Mouse (Mus musculus) gastrocnemius, adult 2 months (tissue): ENCODE results near the gene Ptk7. TPM values are rescaled to one million over a fixed set of nuclear protein-coding genes. Genes with fewer than 3 reads are reported as not detected.
A peak's percentile ranks its signal among the peaks of the same experiment; 100 is the strongest.

Experiments used
- DNase-seq: peaks from one replicate; pipeline ENCODE4 v3.0.0; 2022
- H3K27ac ChIP-seq: fragments of 200-600 bp; 2 replicates; pipeline ENCODE4 v1.8.1; 2022; ENCODE audit warnings: mild to moderate bottlenecking
- H3K4me3 ChIP-seq: fragments of 200-600 bp; 2 replicates; pipeline ENCODE4 v1.8.1; 2022; ENCODE audit warnings: mild to moderate bottlenecking, moderate library complexity
- CTCF ChIP-seq: fragments of 200-600 bp; IDR thresholded peaks from 2 replicates; pipeline ENCODE4 v1.8.1; 2022; ENCODE audit warnings: antibody characterized with exemption, mild to moderate bottlenecking, moderate library complexity
- intact Hi-C: fragments of 180-260 bp; cut with DNase I; formaldehyde crosslinking; loops from one replicate; pipeline ENCODE4 v1.15.1; 2025
- long read RNA-seq, 2 experiments: library from polyadenylated mRNA; stranded (forward); transcript quantifications; one replicate each; pipeline ENCODE4 v2.0.0; 2021
- total RNA-seq, 2 experiments: library from RNA; stranded (reverse); gene quantifications; 2 replicates each; pipeline ENCODE4 v1.2.3; 2021

The Ptk7 gene
- total RNA-seq, result under 1 TPM; 0.28 to 0.78 TPM
- long read RNA-seq, experiment 1, result 0 reads
- long read RNA-seq, experiment 2, result 0 reads

DNA sequence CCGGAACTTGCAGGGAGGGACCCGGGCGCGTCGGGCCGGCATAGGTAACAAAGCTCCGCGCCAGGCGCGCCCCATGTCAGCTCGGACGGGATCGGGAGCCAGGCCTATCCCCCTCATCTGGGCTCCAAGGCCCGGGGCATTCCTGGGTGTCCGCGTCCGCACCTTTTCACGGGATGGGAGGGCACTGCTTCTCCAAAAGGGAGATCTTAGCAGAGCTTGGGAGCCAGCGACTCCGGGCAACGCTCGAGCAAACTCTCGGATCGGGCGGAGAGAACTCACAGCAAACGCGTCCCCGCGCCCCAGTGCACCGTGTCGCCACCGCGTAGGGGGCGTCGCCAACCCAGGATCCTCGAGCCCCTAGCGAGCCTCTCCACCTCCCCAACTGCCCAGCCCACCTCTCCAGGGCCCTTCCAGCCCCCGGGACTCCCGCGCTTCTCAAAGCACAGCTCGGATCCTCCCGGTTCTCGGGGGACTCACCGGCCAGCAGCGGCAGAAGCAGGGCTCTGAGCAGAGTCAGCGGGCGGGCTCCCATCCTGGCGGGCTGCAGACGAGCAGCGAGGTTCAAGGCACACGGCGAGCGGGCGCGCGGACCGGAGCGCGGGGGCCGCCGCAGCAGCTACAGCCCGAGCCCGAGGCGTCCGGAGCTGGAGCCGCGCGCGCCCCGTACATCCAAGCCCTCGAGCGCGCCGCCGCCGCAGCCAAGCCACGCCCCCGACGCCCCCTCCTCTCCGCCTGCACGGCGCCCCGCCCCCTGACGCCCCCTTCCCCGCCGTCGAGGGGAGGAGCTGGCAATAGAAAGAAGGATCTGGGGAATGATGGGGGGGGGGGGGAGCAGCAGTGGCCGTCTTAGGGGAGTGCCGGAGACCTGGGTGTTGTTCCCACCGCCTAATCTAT lies at the start of gene Ptk7:
TSS of gene Ptk7 (minus strand) at position 714 of the 894 bp plus-strand sequence.
- Histone ChIP-seq H3K27ac (peak within 1 kb of the TSS; percentile 63), H3K4me3 (peak within 1 kb of the TSS; percentile 83)
- peak; percentile 55 for DNase-seq
- no peak for TF ChIP-seq CTCF
- intact Hi-C loops, result no loop called here

DNA sequence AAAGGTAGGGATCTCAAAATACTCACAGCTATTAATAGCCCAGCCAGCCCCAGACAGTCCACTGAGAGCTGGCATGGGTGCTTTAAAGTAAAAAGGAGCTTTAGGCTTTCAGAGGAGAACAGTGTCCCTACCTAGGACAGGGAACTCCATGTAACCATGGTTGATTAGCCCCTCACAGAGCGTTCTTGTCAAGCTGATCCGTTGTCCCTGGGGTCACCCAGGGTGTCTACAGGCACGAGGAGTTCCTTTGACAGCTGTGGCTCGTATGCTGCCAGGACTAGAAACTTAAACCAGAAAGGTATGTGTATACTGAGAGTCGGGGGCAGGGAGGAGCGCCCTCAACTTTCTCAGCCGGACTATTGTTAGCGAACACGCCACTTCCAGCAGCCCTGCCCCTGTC lies 49.6 kb upstream of the Ptk7 start:
- intact Hi-C loops, result no loop called here
- no peak for TF ChIP-seq CTCF

DNA sequence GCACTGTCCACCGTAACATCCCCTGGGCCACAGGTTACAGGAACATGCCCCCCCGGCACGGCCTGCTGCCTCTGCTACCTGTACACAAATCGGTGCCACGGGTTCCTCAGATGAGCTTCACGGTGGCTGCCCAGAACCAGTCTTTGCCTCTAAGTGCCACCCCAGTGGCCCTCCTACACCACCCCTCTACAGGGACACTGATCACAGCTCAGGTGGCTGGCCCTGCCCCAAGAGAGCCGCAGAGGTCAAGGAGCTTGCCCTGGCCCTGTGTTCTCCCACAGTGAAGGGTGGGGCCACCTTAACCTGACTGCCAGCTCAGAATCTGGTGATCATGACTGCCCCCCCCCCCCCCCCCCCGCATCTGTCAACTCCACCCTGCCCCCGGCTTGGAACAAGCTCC lies 49.1 kb upstream of the Ptk7 start, which contains the start of gene Mea1:
TSS of gene Mea1 (plus strand) at position 378 of the 400 bp plus-strand sequence.
- intact Hi-C loops, result no loop called here
- Histone ChIP-seq H3K4me3 (peak within 1 kb of the TSS; percentile 77), H3K27ac (peak within 1 kb of the TSS; percentile 96)
- peak; percentile 86 for DNase-seq
- TF ChIP-seq CTCF, result no peak

More for the DNA sequence above, 49.6 kb upstream of the Ptk7 start:
- peak overlapping the region; percentile 77 for H3K4me3 ChIP-seq
- peak overlapping the region; percentile 96 for H3K27ac ChIP-seq
- peak; percentile 69 for DNase-seq

GRCm38 (mm10) chr17:46674530-46675283 lies 45.4 kb upstream of the Ptk7 start:
- no peak for TF ChIP-seq CTCF
- Histone ChIP-seq H3K4me3 (peak overlapping the region; percentile 78), H3K27ac (peak overlapping the region; percentile 94)
- intact Hi-C loops, result no loop called here
- DNase-seq, result peak; percentile 15

DNA sequence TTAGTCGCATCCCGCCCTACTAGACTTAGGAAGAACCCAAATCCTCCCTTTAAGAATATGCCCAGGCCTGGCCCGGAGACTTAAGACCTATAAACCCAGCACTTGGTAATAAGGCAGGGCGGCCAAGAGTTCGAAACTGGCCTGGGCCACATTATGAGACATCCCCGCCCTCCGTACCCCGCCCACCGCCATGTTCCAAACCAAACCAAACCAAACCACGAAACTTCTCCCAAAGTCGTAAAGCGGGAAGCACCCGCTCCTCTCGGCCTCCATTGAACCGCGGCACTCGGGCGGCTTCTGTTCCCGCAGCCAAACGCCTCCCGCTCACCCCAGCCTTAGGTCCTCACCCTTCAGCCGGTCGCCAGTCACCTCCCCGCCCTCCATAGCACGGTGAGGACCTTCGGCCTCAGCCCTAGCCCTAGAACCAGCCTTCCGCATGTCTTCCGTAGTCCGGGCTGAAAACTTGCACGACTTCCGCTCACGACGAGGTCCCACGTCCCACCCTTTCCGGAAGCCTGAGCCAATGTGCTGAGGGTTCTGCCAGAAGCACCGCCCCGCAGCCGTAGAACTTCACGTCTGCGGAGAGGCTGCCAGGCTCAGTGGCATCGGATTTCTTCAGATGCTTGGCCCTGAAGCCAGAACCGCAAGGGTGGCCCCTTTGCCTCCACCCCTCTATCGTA lies 44.7 kb upstream of the Ptk7 start, which contains the start of gene Rrp36:
TSS of gene Rrp36 (minus strand) at position 503 of the 680 bp plus-strand sequence.
- intact Hi-C loops, result no loop called here

DNA sequence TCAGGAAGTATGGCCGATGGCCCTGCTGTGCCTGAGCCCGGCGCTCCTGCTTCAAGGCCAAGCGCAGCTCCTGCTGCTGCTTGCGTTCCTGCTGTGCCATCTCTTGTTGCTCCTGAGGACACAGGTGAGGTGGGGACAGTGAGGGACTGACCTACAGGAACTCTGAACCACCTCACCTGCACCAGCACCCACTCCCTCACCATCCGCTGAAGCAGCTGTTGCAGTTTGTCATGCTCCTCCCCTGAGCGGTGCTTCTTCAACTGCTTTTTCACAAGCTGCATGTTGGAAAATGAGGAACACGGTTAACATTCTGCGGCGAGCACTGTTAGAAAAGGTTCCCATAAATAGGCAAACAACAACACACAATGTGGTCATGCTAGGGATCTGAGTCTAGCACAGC lies 40.6 kb upstream of the Ptk7 start:
- DNase-seq, result no peak
- no peak overlapping the region for H3K27ac ChIP-seq
- no peak for TF ChIP-seq CTCF
- H3K4me3 ChIP-seq, result no peak overlapping the region
- intact Hi-C loops, result no loop called here

More for the DNA sequence above, 44.7 kb upstream of the Ptk7 start, which contains the start of gene Rrp36:
- peak within 1 kb of the TSS; percentile 78 for H3K4me3 ChIP-seq
- H3K27ac ChIP-seq, result peak within 1 kb of the TSS; percentile 94
- TF ChIP-seq CTCF, result no peak
- peak; percentile 97 for DNase-seq

- TF ChIP-seq CTCF, result no peak
- Histone ChIP-seq H3K4me3 (0 out of 2 replicates have a peak overlapping the region, but pooled peaks have one; percentile 2), H3K27ac (peak overlapping the region; percentile 40)
- peak; percentile 40 for DNase-seq
- intact Hi-C loops, result no loop called here
These were observed 38.4 kb upstream of the Ptk7 start for GRCm38 (mm10) chr17:46667712-46668111.

GRCm38 (mm10) chr17:46662730-46663129 lies 33.4 kb upstream of the Ptk7 start:
- H3K27ac ChIP-seq, result peak overlapping the region; percentile 78

GRCm38 (mm10) chr17:46661981-46662380 lies 32.7 kb upstream of the Ptk7 start:
- no peak for TF ChIP-seq CTCF
- DNase-seq, result no peak
- no peak overlapping the region for H3K4me3 ChIP-seq
- H3K27ac ChIP-seq, result peak overlapping the region; percentile 78
- intact Hi-C loops, result no loop called here

More at GRCm38 (mm10) chr17:46662730-46663129, 33.4 kb upstream of the Ptk7 start:
- TF ChIP-seq CTCF, result no peak
- intact Hi-C loops, result no loop called here
- DNase-seq, result peak; percentile 80
- H3K4me3 ChIP-seq, result no peak overlapping the region

DNA sequence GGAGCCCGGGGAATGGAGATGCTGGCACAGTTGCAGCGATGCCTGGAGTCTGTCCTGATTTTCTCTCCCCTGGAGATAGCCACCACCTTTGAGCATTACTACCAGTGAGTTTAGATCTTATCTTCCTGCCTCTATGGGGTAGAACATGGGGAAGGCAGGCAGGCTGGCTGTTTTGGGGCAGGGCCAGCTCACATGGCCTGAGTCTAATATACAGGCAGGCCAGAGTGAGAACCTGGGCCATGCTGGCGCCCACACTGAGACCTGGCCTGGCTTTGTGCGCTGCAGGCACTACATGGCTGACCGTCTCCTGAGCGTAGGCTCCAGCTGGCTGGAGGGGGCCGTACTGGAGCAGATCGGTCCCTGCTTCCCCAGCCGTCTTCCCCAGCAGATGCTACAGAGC lies 32.0 kb upstream of the Ptk7 start:
- DNase-seq, result no peak
- H3K27ac ChIP-seq, result no peak overlapping the region; the same call in 1 of the 2 replicates
- no peak for TF ChIP-seq CTCF
- no peak overlapping the region for H3K4me3 ChIP-seq
- intact Hi-C loops, result no loop called here

DNA sequence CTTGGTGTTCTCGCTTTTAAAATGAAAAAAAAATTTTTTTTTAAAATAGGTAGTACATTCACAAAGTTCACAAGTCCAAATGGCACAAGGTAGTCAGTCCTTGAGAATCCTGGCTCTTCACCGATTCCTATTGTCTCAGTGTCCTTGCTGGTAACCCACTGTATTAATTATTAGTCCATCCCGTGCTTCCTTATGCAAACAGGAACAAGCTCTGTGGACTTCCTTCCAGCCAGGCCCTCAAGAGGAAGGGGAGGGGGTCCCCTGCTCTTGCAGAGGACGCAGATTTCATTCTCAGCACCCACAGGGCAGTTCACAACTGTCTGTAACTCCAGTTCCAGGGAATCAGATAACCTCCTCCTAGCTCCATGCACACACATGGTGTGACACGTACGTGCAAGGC lies 26.8 kb upstream of the Ptk7 start:
- intact Hi-C loops, result no loop called here
- Histone ChIP-seq H3K4me3 (peak overlapping the region; percentile 28), H3K27ac (peak overlapping the region; percentile 48; the same call in 1 of the 2 replicates)
- TF ChIP-seq CTCF, result no peak
- DNase-seq, result no peak
